Mouse (Mus musculus): Measurements from ENCODE around the gene Grid1.

GRCm38 (mm10) chr14:34884611-34885010 lies 64.7 kb downstream of the Grid1 start:
- TF ChIP-seq CTCF (conservative IDR thresholded peaks at IDR 0.05; ENCODE audit: insufficient read depth, insufficient read length, low read depth, low read length) (no peak), POLR2A (IDR thresholded peaks at IDR 0.05; ENCODE audit: low read depth, low read length) (no peak)

Measured in kidney, adult 2 months (tissue).